Mouse (Mus musculus) small intestine, adult 10 weeks (tissue): Measurements from ENCODE around the gene Oca2. TPM values are rescaled to one million over a fixed set of nuclear protein-coding genes. Genes with fewer than 3 reads are reported as not detected.

Source experiments
- polyA plus RNA-seq: library from polyadenylated mRNA; stranded (reverse); fragments of 350-450 nt; fragmentation: Illumina TruSeq; extraction: RNeasy Lipid Tissue Mini Kit (QIAGEN cat#74804); gene quantifications from one replicate; pipeline ENCODE4 v1.2.3, GENCODE M21; 2014; ENCODE audit warnings: low replicate concordance

Oca2 gene
- not detected for polyA plus RNA-seq

DNA sequence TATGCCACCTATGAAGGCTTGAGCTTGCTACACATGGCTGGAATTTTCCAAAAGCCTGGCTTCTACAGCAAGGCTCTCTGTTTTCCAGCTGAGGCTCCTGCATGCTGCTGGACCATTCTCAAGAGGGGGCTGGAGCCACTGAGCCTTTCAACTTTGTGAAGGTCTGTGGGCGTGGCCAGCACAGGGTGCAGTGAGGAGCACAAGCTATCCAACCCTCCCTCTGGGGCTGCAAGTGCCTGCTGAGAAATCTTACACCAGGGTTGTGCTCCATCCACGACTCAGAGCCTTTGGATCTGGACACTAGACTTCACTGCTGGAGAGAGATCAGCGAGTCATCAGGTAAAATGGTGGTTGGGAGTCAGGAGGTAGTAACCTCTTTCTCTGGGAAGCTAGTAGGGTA lies at the start of gene Oca2:
TSS of gene Oca2 (plus strand) at position 218 of the 400 bp plus-strand sequence.

Other genes starting within 250 kb of the Oca2 start
- 5.5 TPM for gene Nipa1, start 219.8 kb upstream of the Oca2 start, polyA plus RNA-seq
- 22.2 TPM for gene Herc2, start 189.6 kb upstream of the Oca2 start, polyA plus RNA-seq